Mouse (Mus musculus) WW6 (cell line): Measurements from ENCODE around the gene Lrrc56.

Source experiments
- DNase-seq: peaks from one replicate; pipeline ENCODE4 v3.0.0-alpha.2; 2013; ENCODE audit warnings: low read depth, low spot score

The Lrrc56 gene

GRCm38 (mm10) chr7:141191796-141192685 lies 1.9 kb upstream of the Lrrc56 start:
- no peak for DNase-seq

GRCm38 (mm10) chr7:141192776-141193347 lies 1.1 kb upstream of the Lrrc56 start:
- no peak for DNase-seq

GRCm38 (mm10) chr7:141193348-141193856 lies 555 bp upstream of the Lrrc56 start:
- no peak for DNase-seq

- no peak for DNase-seq
Observed at GRCm38 (mm10) chr7:141194409-141194808, 452 bp downstream of the Lrrc56 start.

GRCm38 (mm10) chr7:141194830-141195229 lies 873 bp downstream of the Lrrc56 start:
- peak; percentile 89 for DNase-seq

- no peak for DNase-seq
Observed at GRCm38 (mm10) chr7:141195754-141196153, 1.8 kb downstream of the Lrrc56 start.

- DNase-seq: no peak
Observed at GRCm38 (mm10) chr7:141196619-141197282, 2.8 kb downstream of the Lrrc56 start.

GRCm38 (mm10) chr7:141198121-141198520 lies 4.2 kb downstream of the Lrrc56 start:
- DNase-seq: no peak

GRCm38 (mm10) chr7:141204546-141204945 lies 10.6 kb downstream of the Lrrc56 start:
- no peak for DNase-seq

GRCm38 (mm10) chr7:141205504-141205903 lies 11.5 kb downstream of the Lrrc56 start:
- DNase-seq: no peak

- DNase-seq: no peak
Observed at GRCm38 (mm10) chr7:141206182-141206937, 12.4 kb downstream of the Lrrc56 start.

- DNase-seq: no peak
Observed at GRCm38 (mm10) chr7:141209526-141209925, 15.6 kb downstream of the Lrrc56 start.

GRCm38 (mm10) chr7:141210137-141210536 lies 16.2 kb downstream of the Lrrc56 start:
- DNase-seq: no peak

GRCm38 (mm10) chr7:141210606-141211131 lies 16.7 kb downstream of the Lrrc56 start:
- no peak for DNase-seq

- DNase-seq: no peak
Observed at GRCm38 (mm10) chr7:141213133-141213532, 19.2 kb downstream of the Lrrc56 start.

GRCm38 (mm10) chr7:141213605-141214235 lies 19.8 kb downstream of the Lrrc56 start, which contains the start of gene Lmntd2:
Lmntd2 (minus strand) TSS chr7:141214080.
- no peak for DNase-seq

- DNase-seq: no peak
Observed at GRCm38 (mm10) chr7:141214310-141214709, 20.4 kb downstream of the Lrrc56 start.

- peak; percentile 98 for DNase-seq
Observed at GRCm38 (mm10) chr7:141215101-141215879, 21.3 kb downstream of the Lrrc56 start, which contains the start of gene Rassf7. Rassf7 (plus strand) TSS chr7:141215860.

- no peak for DNase-seq
Observed at GRCm38 (mm10) chr7:141215880-141216733, 22.1 kb downstream of the Lrrc56 start.
